Mouse (Mus musculus) embryonic facial prominence, embryonic 13.5 days (tissue): Measurements from ENCODE around the gene Nos1ap. TPM values are rescaled to one million over a fixed set of nuclear protein-coding genes. Genes with fewer than 3 reads are reported as not detected.

ENCODE experiments used
- ATAC-seq: fragments of 200-750 bp; cut with Nextera tagmentation; 2 replicates; pipeline ENCODE4 v1.8.0; 2017; ENCODE audit warnings: low read depth; ENCODE audit not compliant: insufficient number of reproducible peaks, insufficient read depth, low FRiP score, low TSS enrichment
- H3K27ac ChIP-seq: fragments of 300-500 bp; sonication (generic); 2 replicates; pipeline ENCODE4 v1.5.1; 2015; ENCODE audit warnings: moderate library complexity, mild to moderate bottlenecking, inconsistent platforms
- H3K27me3 ChIP-seq: fragments of 300-500 bp; sonication (generic); 2 replicates; pipeline ENCODE4 v1.6.1; 2015; ENCODE audit warnings: mild to moderate bottlenecking, inconsistent platforms
- H3K36me3 ChIP-seq: fragments of 300-500 bp; sonication (generic); 2 replicates; pipeline ENCODE4 v1.6.1; 2015; ENCODE audit warnings: mild to moderate bottlenecking, inconsistent platforms
- H3K4me1 ChIP-seq: fragments of 300-500 bp; sonication (generic); 2 replicates; pipeline ENCODE4 v1.6.1; 2015; ENCODE audit warnings: inconsistent platforms
- H3K4me2 ChIP-seq: fragments of 300-500 bp; sonication (generic); 2 replicates; pipeline ENCODE4 v1.6.1; 2015; ENCODE audit warnings: moderate library complexity, mild to moderate bottlenecking, inconsistent platforms
- H3K4me3 ChIP-seq: fragments of 300-500 bp; sonication (generic); 2 replicates; pipeline ENCODE4 v1.5.1; 2015; ENCODE audit warnings: mild to moderate bottlenecking, inconsistent platforms
- H3K9ac ChIP-seq: fragments of 300-500 bp; sonication (generic); 2 replicates; pipeline ENCODE4 v1.6.1; 2015; ENCODE audit warnings: mild to moderate bottlenecking, inconsistent platforms
- H3K9me3 ChIP-seq: fragments of 300-500 bp; sonication (generic); 2 replicates; pipeline ENCODE4 v1.6.1; 2016; ENCODE audit warnings: inconsistent platforms
- WGBS: fragments of 180-500 bp; shearing (Covaris S2); methylation state at CpG from one replicate; pipeline ENCODE4 v1.1.7; 2015; ENCODE audit warnings: mixed read lengths; 5-methylcytosine and 5-hydroxymethylcytosine counted together
- polyA plus RNA-seq: library from polyadenylated mRNA; unstranded; fragments of >200 nt; fragmentation: Nextera tagmentation; extraction: Ambion mirVana; gene quantifications from 2 replicates; pipeline ENCODE4 v1.2.1, GENCODE M21; 2015

Nos1ap gene
- polyA plus RNA-seq, 1 experiment from 2014 or later, result 6.2 TPM

- H3K27me3 ChIP-seq, result no peaks in the 10 kb centered on the region
- H3K9me3 ChIP-seq, result no peaks in the 10 kb centered on the region
- no peaks in the 10 kb centered on the region for H3K4me1 ChIP-seq
- no peak for ATAC-seq
- 57% methylated on average over 3 of the region's 3 CpGs for WGBS
- H3K4me2 ChIP-seq, result no peak overlapping the region
- no peaks in the 10 kb centered on the region for H3K36me3 ChIP-seq
- no peak overlapping the region for H3K4me3 ChIP-seq
- no peak overlapping the region for H3K9ac ChIP-seq
- H3K27ac ChIP-seq, result no peak overlapping the region
Measured at GRCm38 (mm10) chr1:170512429-170513097, 77.1 kb downstream of the Nos1ap start.

DNA sequence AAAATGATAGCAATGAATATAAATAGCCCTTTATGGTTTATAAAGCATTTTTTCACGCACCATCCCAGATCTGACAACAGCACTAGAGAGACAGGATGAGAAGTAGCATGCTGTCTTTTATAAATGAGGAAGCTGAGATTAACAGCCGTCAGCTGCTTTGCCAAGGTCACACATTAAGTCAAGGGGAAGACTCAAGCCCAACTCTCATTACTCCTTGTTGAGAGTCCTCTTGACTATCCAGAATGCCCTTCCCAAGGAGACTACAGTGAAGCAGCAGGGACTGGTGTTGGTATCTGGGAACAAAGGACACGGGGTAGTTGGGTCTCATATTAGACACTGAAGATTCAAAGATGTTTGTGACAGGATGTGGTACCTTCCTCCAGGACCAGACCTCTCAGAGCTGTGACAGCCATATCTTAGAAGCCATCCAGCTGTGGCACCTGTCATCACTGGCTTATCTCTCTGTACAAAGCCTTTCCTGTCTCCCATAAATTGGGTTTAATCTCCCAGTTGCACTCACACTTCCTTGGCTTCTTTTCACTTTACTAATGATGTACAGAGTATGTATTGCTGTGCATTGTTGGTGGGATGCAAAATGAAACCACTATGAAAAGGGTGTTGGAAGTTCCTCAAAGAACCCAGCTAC lies 78.9 kb downstream of the Nos1ap start:
- no peaks in the 10 kb centered on the region for H3K27me3 ChIP-seq
- H3K4me2 ChIP-seq, result no peak overlapping the region
- no peak overlapping the region for H3K4me3 ChIP-seq
- no peak overlapping the region for H3K9ac ChIP-seq
- WGBS, result 85% methylated on average over 3 of the region's 3 CpGs
- no peaks in the 10 kb centered on the region for H3K36me3 ChIP-seq
- no peaks in the 10 kb centered on the region for H3K9me3 ChIP-seq
- ATAC-seq, result no peak
- no peaks in the 10 kb centered on the region for H3K4me1 ChIP-seq
- no peak overlapping the region for H3K27ac ChIP-seq

GRCm38 (mm10) chr1:170506309-170506708 lies 83.4 kb downstream of the Nos1ap start:
- Histone ChIP-seq H3K27ac (no peak overlapping the region), H3K4me3 (no peak overlapping the region), H3K27me3 (no peaks in the 10 kb centered on the region), H3K9me3 (no peaks in the 10 kb centered on the region), H3K4me2 (no peak overlapping the region), H3K36me3 (no peaks in the 10 kb centered on the region), H3K4me1 (0 out of 2 replicates have a peak, but pooled peaks cover 10% of the 10 kb centered on the region), H3K9ac (no peak overlapping the region)
- WGBS, result 75% methylated on average over 6 of the region's 6 CpGs
- ATAC-seq, result no peak

DNA sequence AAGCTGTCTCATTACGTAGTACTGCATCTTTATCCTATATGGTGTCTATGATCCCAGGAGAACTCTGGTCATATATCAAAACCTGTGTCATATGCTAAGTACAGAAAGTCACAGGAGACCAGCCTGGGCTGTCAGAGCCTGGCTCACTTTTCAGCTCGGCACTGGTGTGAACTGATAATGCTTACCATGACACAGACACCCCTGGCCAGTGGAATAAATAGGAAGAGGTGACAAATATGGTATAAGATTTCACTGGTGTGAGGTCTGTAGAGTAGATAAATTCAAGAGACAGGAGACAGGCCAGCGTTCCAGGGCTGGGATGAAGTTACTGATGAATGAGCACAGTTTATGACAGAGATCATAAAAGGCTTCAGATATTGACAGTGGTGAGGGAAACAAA lies 84.6 kb downstream of the Nos1ap start:
- Histone ChIP-seq H3K27me3 (no peaks in the 10 kb centered on the region), H3K9me3 (no peaks in the 10 kb centered on the region), H3K27ac (no peak overlapping the region), H3K4me1 (0 out of 2 replicates have a peak, but pooled peaks cover 10% of the 10 kb centered on the region), H3K4me3 (no peak overlapping the region), H3K4me2 (no peak overlapping the region), H3K9ac (no peak overlapping the region), H3K36me3 (no peaks in the 10 kb centered on the region)
- WGBS, result 78% methylated on average over 3 of the region's 3 CpGs
- ATAC-seq, result no peak

DNA sequence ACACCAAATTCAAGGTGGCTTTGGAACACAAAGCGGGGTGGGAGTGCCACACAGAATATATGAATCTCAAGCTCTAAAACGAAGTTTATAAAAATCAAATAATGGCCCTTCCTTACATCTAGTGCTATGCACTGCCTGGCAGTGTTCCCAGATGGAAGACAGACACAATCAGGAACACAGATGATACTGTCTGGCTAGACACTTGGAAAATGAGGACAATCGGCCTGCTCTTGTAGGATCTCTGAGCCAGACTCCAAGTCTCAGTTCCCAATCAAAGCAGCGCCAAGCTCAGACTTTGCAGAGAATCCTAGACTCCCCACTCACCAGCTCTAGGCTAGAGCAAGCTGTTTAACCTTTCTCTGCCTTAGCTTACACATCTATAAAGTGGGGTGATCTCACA lies 85.3 kb downstream of the Nos1ap start:
- Histone ChIP-seq H3K4me2 (no peak overlapping the region), H3K36me3 (no peaks in the 10 kb centered on the region), H3K4me3 (no peak overlapping the region), H3K27me3 (no peaks in the 10 kb centered on the region), H3K9me3 (no peaks in the 10 kb centered on the region), H3K27ac (no peak overlapping the region), H3K4me1 (0 out of 2 replicates have a peak, but pooled peaks cover 13% of the 10 kb centered on the region), H3K9ac (no peak overlapping the region)
- no peak for ATAC-seq
- WGBS, result 77% methylated on average over 4 of the region's 4 CpGs

- Histone ChIP-seq H3K4me3 (no peak overlapping the region), H3K27ac (no peak overlapping the region), H3K9ac (no peak overlapping the region), H3K9me3 (no peaks in the 10 kb centered on the region), H3K27me3 (no peaks in the 10 kb centered on the region), H3K4me2 (no peak overlapping the region), H3K36me3 (no peaks in the 10 kb centered on the region), H3K4me1 (0 out of 2 replicates have a peak, but pooled peaks cover 17% of the 10 kb centered on the region)
- ATAC-seq, result no peak
- WGBS, result 39% methylated on average over 4 of the region's 4 CpGs
Measured at GRCm38 (mm10) chr1:170503277-170503739, 86.4 kb downstream of the Nos1ap start.

DNA sequence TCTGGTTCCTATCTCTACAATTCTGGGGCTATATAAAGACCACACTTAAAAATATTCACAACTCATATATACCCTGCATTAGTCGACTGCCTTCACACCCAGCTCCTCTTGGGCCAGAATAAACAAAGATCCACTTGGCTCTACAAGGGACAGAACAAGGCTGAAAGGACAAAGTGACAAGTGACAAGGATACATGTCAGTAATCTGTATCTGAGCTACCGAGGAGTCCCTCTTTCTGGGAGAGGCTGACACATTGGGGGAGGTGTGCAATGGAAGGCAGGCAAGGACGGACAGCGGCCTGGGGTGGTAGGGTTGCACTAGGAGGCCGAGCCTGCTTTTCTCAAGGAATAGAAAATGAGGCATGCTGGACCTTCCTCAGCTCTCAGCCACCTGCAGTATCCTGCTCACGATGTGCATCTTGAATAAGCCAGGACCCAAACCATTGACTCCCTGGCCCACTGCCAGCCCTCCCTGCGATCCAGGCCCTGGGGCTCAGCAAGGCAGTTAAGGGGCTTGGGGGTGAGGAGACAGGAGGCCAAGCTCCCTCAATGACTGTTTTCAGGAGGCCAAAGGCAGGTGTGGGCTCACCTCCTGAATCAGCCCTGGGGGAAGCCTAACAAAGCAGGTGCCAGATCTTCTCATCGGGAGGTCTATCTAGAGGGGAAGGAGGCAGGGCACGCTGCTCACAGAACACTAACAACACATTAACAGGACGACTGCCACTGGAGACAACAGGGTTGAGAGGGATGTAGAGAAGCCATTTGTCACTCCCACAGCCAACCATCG lies 87.0 kb downstream of the Nos1ap start:
- H3K36me3 ChIP-seq, result no peaks in the 10 kb centered on the region
- H3K9ac ChIP-seq, result no peak overlapping the region
- no peak overlapping the region for H3K4me2 ChIP-seq
- 0 out of 2 replicates have a peak, but pooled peaks cover 17% of the 10 kb centered on the region for H3K4me1 ChIP-seq
- H3K27ac ChIP-seq, result no peak overlapping the region
- H3K4me3 ChIP-seq, result no peak overlapping the region
- H3K9me3 ChIP-seq, result no peaks in the 10 kb centered on the region
- no peak for ATAC-seq
- H3K27me3 ChIP-seq, result no peaks in the 10 kb centered on the region
- 37% methylated on average over 11 of the region's 11 CpGs for WGBS

DNA sequence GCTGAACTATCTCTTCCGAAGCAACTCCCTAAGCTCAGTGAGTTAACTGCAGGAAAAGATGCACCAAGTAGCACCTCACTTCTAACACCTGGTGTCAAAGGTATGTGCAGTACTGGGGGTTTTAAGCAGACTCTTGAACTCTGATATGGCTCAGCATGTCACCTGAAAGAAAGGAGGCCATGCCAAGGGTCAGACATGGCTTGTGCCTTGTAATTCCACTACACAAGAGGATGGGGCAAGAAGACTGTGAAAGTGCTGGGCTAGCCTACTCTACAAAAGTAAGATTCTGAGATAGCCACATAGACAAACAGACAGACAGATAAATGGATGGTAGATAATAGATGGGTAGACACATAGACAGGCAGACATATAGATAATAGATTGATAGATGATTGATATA lies 87.7 kb downstream of the Nos1ap start:
- H3K27ac ChIP-seq, result no peak overlapping the region
- H3K9me3 ChIP-seq, result no peaks in the 10 kb centered on the region
- no peaks in the 10 kb centered on the region for H3K27me3 ChIP-seq
- H3K36me3 ChIP-seq, result no peaks in the 10 kb centered on the region
- no peak overlapping the region for H3K4me2 ChIP-seq
- H3K4me3 ChIP-seq, result no peak overlapping the region
- H3K9ac ChIP-seq, result no peak overlapping the region
- H3K4me1 ChIP-seq, result 0 out of 2 replicates have a peak, but pooled peaks cover 17% of the 10 kb centered on the region
- WGBS, result 86% methylated on average over 1 of the region's 1 CpGs
- no peak for ATAC-seq

- WGBS, result 55% methylated on average over 7 of the region's 7 CpGs
- ATAC-seq, result no peak; the same call in 1 of the 2 replicates
- Histone ChIP-seq H3K9ac (no peak overlapping the region), H3K4me2 (no peak overlapping the region), H3K9me3 (no peaks in the 10 kb centered on the region), H3K4me1 (0 out of 2 replicates have a peak, but pooled peaks cover 17% of the 10 kb centered on the region), H3K27me3 (no peaks in the 10 kb centered on the region), H3K27ac (no peak overlapping the region), H3K4me3 (no peak overlapping the region), H3K36me3 (no peaks in the 10 kb centered on the region)
Measured at GRCm38 (mm10) chr1:170501556-170501955, 88.1 kb downstream of the Nos1ap start.

DNA sequence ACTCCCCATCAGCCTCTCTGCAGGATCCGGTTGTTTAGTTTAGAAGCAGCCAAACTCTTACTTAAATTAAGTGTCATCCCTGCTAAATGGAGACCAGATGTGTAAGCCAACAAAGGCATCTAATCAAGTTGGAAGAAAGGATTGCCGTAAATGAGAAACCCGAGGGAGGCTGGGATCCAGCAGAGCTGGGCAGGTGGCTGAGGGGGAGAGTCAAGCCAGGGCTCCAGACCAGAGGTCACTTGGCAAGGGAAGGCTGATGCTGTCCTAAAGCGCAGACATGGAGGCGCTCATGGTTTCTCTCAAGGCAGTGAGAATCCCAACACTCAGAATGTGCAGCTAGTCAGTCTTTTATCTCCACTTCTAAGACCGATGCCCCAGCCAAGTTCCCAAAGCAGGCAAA lies 89.8 kb downstream of the Nos1ap start:
- Histone ChIP-seq H3K27ac (no peak overlapping the region), H3K4me1 (0 out of 2 replicates have a peak, but pooled peaks cover 17% of the 10 kb centered on the region), H3K4me3 (no peak overlapping the region), H3K9ac (no peak overlapping the region), H3K36me3 (no peaks in the 10 kb centered on the region), H3K9me3 (no peaks in the 10 kb centered on the region), H3K27me3 (no peaks in the 10 kb centered on the region), H3K4me2 (no peak overlapping the region)
- ATAC-seq, result no peak
- WGBS, result 38% methylated on average over 6 of the region's 6 CpGs

GRCm38 (mm10) chr1:170499466-170499865 lies 90.2 kb downstream of the Nos1ap start:
- Histone ChIP-seq H3K9me3 (no peaks in the 10 kb centered on the region), H3K36me3 (no peaks in the 10 kb centered on the region), H3K9ac (no peak overlapping the region), H3K4me2 (no peak overlapping the region), H3K27ac (no peak overlapping the region), H3K4me1 (0 out of 2 replicates have a peak, but pooled peaks cover 17% of the 10 kb centered on the region), H3K27me3 (no peaks in the 10 kb centered on the region), H3K4me3 (no peak overlapping the region)
- ATAC-seq, result no peak
- 37% methylated on average over 4 of the region's 4 CpGs for WGBS
